In genomic region chr15:98728366-98728765, GRCm38 (mm10) we compare ENCODE assay signal across 8 mouse cellular contexts. TPM values are rescaled to one million over a fixed set of nuclear protein-coding genes. Genes with fewer than 3 reads are reported as not detected.
DNase-seq lines count a peak whose midpoint lies in the region; ATAC-seq lines count a peak whose summit lies in the region.

No protein-coding gene starts in this region.

- H3K36me3 ChIP-seq in heart, embryonic 14.5 days (ENCODE audit: control insufficient read depth, insufficient read depth, low read length) = no peaks in the 10 kb centered on the region
- no peaks in the 10 kb centered on the region for H3K36me3 ChIP-seq in embryonic facial prominence, embryonic 13.5 days
- H3K36me3 ChIP-seq in midbrain, embryonic 13.5 days = no peaks in the 10 kb centered on the region

- no peak for DNase-seq in heart, adult 11 months
- DNase-seq in kidney, adult 8-10 months = peak; percentile 47 to 49
- DNase-seq in left cerebral cortex, adult 11 months (ENCODE audit: low spot score) = no peak
- no peak for DNase-seq in spleen, adult 18-20 months
- DNase-seq in gastrocnemius, postnatal 25 days = no peak

- H3K27me3 ChIP-seq in heart, embryonic 14.5 days (ENCODE audit: control insufficient read depth, insufficient read depth, low read length) = peaks cover 7% of the 10 kb centered on the region
- H3K27me3 ChIP-seq in embryonic facial prominence, embryonic 13.5 days = peaks cover 5% of the 10 kb centered on the region; the same call in 1 of the 2 replicates
- H3K27me3 ChIP-seq in midbrain, embryonic 13.5 days = peaks cover 51% of the 10 kb centered on the region

- ATAC-seq in heart, embryonic 14.5 days (ENCODE audit: insufficient number of reproducible peaks, insufficient read depth, low FRiP score, low read depth) = no peak
- no peak for ATAC-seq in embryonic facial prominence, embryonic 13.5 days (ENCODE audit: insufficient number of reproducible peaks, insufficient read depth, low FRiP score, low TSS enrichment, low read depth)
- 0 out of 2 replicates have a peak, but pooled peaks have one; percentile 10 for ATAC-seq in midbrain, embryonic 13.5 days

- peaks cover 9 to 11% of the 10 kb centered on the region in 2 experiments for H3K4me1 ChIP-seq in heart, embryonic 14.5 days (ENCODE audit: control insufficient read depth in 2 of 2, insufficient read depth in 2 of 2, low read length in 2 of 2)
- H3K4me1 ChIP-seq in embryonic facial prominence, embryonic 13.5 days = peaks cover 34% of the 10 kb centered on the region
- H3K4me1 ChIP-seq in midbrain, embryonic 13.5 days (replicated peaks) = peaks cover 28% of the 10 kb centered on the region

- WGBS in heart, embryonic 14.5 days = 34% methylated on average over 9 of the region's 9 CpGs
- WGBS in embryonic facial prominence, embryonic 13.5 days = 43% methylated on average over 9 of the region's 9 CpGs
- WGBS in midbrain, embryonic 13.5 days = 42% methylated on average over 9 of the region's 9 CpGs

- H3K27ac ChIP-seq in heart, embryonic 14.5 days (replicated peaks in 1 of 2; ENCODE audit: control insufficient read depth in 1 of 2, insufficient read depth in 1 of 2, low read depth in 2 of 2, low read length in 2 of 2) = no peak overlapping the region
- H3K27ac ChIP-seq in embryonic facial prominence, embryonic 13.5 days = no peak overlapping the region
- no peak overlapping the region for H3K27ac ChIP-seq in midbrain, embryonic 13.5 days

- H3K4me3 ChIP-seq in heart, embryonic 14.5 days (ENCODE audit: control insufficient read depth in 1 of 2, insufficient read depth in 1 of 2, low read depth in 1 of 2, low read length in 2 of 2) = peak overlapping the region in 1 of 2 experiments; percentile 66; a peak in 2 of 4 replicates
- H3K4me3 ChIP-seq in embryonic facial prominence, embryonic 13.5 days = peak overlapping the region; percentile 63
- H3K4me3 ChIP-seq in midbrain, embryonic 13.5 days (replicated peaks) = 0 out of 2 replicates have a peak overlapping the region, but pooled peaks have one; percentile 43

- H3K4me2 ChIP-seq in heart, embryonic 14.5 days (ENCODE audit: low read length) = peak overlapping the region; percentile 92
- peak overlapping the region; percentile 94 for H3K4me2 ChIP-seq in embryonic facial prominence, embryonic 13.5 days
- H3K4me2 ChIP-seq in midbrain, embryonic 13.5 days (replicated peaks) = peak overlapping the region; percentile 81

- H3K9me3 ChIP-seq in heart, embryonic 14.5 days (ENCODE audit: control insufficient read depth, low read length) = no peaks in the 10 kb centered on the region
- no peaks in the 10 kb centered on the region for H3K9me3 ChIP-seq in embryonic facial prominence, embryonic 13.5 days
- H3K9me3 ChIP-seq in midbrain, embryonic 13.5 days = no peaks in the 10 kb centered on the region

- peak overlapping the region; percentile 76; the same call in 1 of the 2 replicates for H3K9ac ChIP-seq in heart, embryonic 14.5 days (ENCODE audit: low read length)
- no peak overlapping the region for H3K9ac ChIP-seq in embryonic facial prominence, embryonic 13.5 days
- H3K9ac ChIP-seq in midbrain, embryonic 13.5 days (replicated peaks) = no peak overlapping the region

RNA-seq across cellular contexts. Expression of gene Fkbp11, which starts 0.4 kb away (rescaled TPM):
- polyA plus RNA-seq in heart, embryonic 14.5 days (2014; fragmentation: Nextera tagmentation; extraction: Ambion mirVana) = 21.5 and 23.4 TPM in 2 replicates
- polyA plus RNA-seq in embryonic facial prominence, embryonic 13.5 days (2015; fragmentation: Nextera tagmentation; extraction: Ambion mirVana) = 40.9 and 48.3 TPM in 2 replicates
- polyA plus RNA-seq in midbrain, embryonic 13.5 days (2015; fragmentation: Nextera tagmentation; extraction: Ambion mirVana) = 3.5 and 4.1 TPM in 2 replicates
- total RNA-seq in gastrocnemius, postnatal 25 days (2021) = 1 to 10 TPM; 2.7 to 3.5 TPM

RNA-seq across cellular contexts. Expression of gene Ccdc65, which starts 20.4 kb away (rescaled TPM):
- 0.42 and 0.89 TPM in 2 replicates for polyA plus RNA-seq in heart, embryonic 14.5 days (2014; fragmentation: Nextera tagmentation; extraction: Ambion mirVana)
- 0.94 and 1.3 TPM in 2 replicates for polyA plus RNA-seq in embryonic facial prominence, embryonic 13.5 days (2015; fragmentation: Nextera tagmentation; extraction: Ambion mirVana)
- polyA plus RNA-seq in midbrain, embryonic 13.5 days (2015; fragmentation: Nextera tagmentation; extraction: Ambion mirVana) = 2.6 and 3.2 TPM in 2 replicates
- not detected for total RNA-seq in gastrocnemius, postnatal 25 days (2021)

RNA-seq across cellular contexts. Expression of gene Arf3, which starts 34.6 kb away (rescaled TPM):
- 26.7 and 31.9 TPM in 2 replicates for polyA plus RNA-seq in heart, embryonic 14.5 days (2014; fragmentation: Nextera tagmentation; extraction: Ambion mirVana)
- polyA plus RNA-seq in embryonic facial prominence, embryonic 13.5 days (2015; fragmentation: Nextera tagmentation; extraction: Ambion mirVana) = 44.1 and 44.6 TPM in 2 replicates
- 57.5 and 66.0 TPM in 2 replicates for polyA plus RNA-seq in midbrain, embryonic 13.5 days (2015; fragmentation: Nextera tagmentation; extraction: Ambion mirVana)
- total RNA-seq in gastrocnemius, postnatal 25 days (2021) = 10 to 100 TPM in 1 of 2 experiments, 1 to 10 TPM in 1; 8.3 to 10.4 TPM

RNA-seq across cellular contexts. Expression of gene Wnt10b, which starts 49.6 kb away (rescaled TPM):
- polyA plus RNA-seq in heart, embryonic 14.5 days (2014; fragmentation: Nextera tagmentation; extraction: Ambion mirVana) = not detected in 2 replicates
- 4.9 and 5.3 TPM in 2 replicates for polyA plus RNA-seq in embryonic facial prominence, embryonic 13.5 days (2015; fragmentation: Nextera tagmentation; extraction: Ambion mirVana)
- 0.24 TPM in 1 of 2 replicates, not detected in the other for polyA plus RNA-seq in midbrain, embryonic 13.5 days (2015; fragmentation: Nextera tagmentation; extraction: Ambion mirVana)
- total RNA-seq in gastrocnemius, postnatal 25 days (2021) = 1 to 10 TPM in 1 of 2 experiments, under 1 TPM in 1; 0.79 to 1.7 TPM

RNA-seq across cellular contexts. Expression of gene Rnd1, which starts 51.1 kb away (rescaled TPM):
- 0.61 and 1.3 TPM in 2 replicates for polyA plus RNA-seq in heart, embryonic 14.5 days (2014; fragmentation: Nextera tagmentation; extraction: Ambion mirVana)
- 0.50 and 0.59 TPM in 2 replicates for polyA plus RNA-seq in embryonic facial prominence, embryonic 13.5 days (2015; fragmentation: Nextera tagmentation; extraction: Ambion mirVana)
- polyA plus RNA-seq in midbrain, embryonic 13.5 days (2015; fragmentation: Nextera tagmentation; extraction: Ambion mirVana) = 10.2 and 12.7 TPM in 2 replicates
- total RNA-seq in gastrocnemius, postnatal 25 days (2021) = 1 to 10 TPM in 1 of 2 experiments, under 1 TPM in 1; 0.40 to 1.0 TPM

Comparison
In these comparisons a context has a peak if more than half of its experiments do, and no peak if none do; other contexts are left out.
1. DNase-seq: peak in kidney, adult 8-10 months (2 of 2); none in heart, adult 11 months (single experiment), left cerebral cortex, adult 11 months (single experiment), spleen, adult 18-20 months (0 of 2) and gastrocnemius, postnatal 25 days (single experiment).
2. Peak in every context shown above with its lines, with median percentiles within 50 percentile points of each other: H3K4me2 ChIP-seq.